In genomic region chr8:48901668-48902406, GRCm38 (mm10) we compare ENCODE assay signal across 20 mouse cellular contexts. TPM values are rescaled to one million over a fixed set of nuclear protein-coding genes. Genes with fewer than 3 reads are reported as not detected.
A peak's percentile ranks its signal among the peaks of the same experiment; 100 is the strongest.
DNase-seq lines count a peak whose midpoint lies in the region; ATAC-seq and TF ChIP-seq lines count a peak whose summit lies in the region.
"Had no signal": no experiment of that assay in that cellular context is flagged by ENCODE, and none has a peak within 500 bp of the region (broad histone marks: within the 10 kb centered on the region; RNA-seq: fewer than 3 reads in every experiment).

No protein-coding gene starts in this region.

- no peak overlapping the region for H3K4me2 ChIP-seq in lung, embryonic 14.5 days
- H3K4me2 ChIP-seq in lung, postnatal 0 days (replicated peaks; ENCODE audit: low read depth, low read length): no peak overlapping the region
- H3K4me2 ChIP-seq in intestine, postnatal 0 days (replicated peaks; ENCODE audit: low read depth): no peak overlapping the region
- H3K4me2 ChIP-seq in stomach, embryonic 16.5 days (ENCODE audit: low read depth, low read length): no peak overlapping the region
- H3K4me2 ChIP-seq in forebrain, embryonic 16.5 days (ENCODE audit: low read length): no peak overlapping the region
- H3K4me2 ChIP-seq: embryonic facial prominence, embryonic 13.5 days; forebrain, embryonic 12.5 days; heart, embryonic 11.5 days; heart, embryonic 15.5 days had no signal

- no peaks in the 10 kb centered on the region for H3K36me3 ChIP-seq in lung, embryonic 14.5 days (ENCODE audit: insufficient read depth)
- no peaks in the 10 kb centered on the region for H3K36me3 ChIP-seq in lung, postnatal 0 days (ENCODE audit: insufficient read depth, low read length)
- no peaks in the 10 kb centered on the region for H3K36me3 ChIP-seq in intestine, postnatal 0 days (ENCODE audit: control insufficient read depth, insufficient read depth)
- no peaks in the 10 kb centered on the region for H3K36me3 ChIP-seq in stomach, embryonic 16.5 days (ENCODE audit: control insufficient read depth, insufficient read depth, low read length)
- no peaks in the 10 kb centered on the region for H3K36me3 ChIP-seq in forebrain, embryonic 16.5 days (ENCODE audit: control insufficient read depth, insufficient read depth)
- H3K36me3 ChIP-seq: embryonic facial prominence, embryonic 13.5 days; forebrain, embryonic 12.5 days; heart, embryonic 15.5 days; hindbrain, embryonic 10.5 days had no signal

- H3K4me3 ChIP-seq in lung, embryonic 14.5 days (ENCODE audit: low read depth, low read length): no peak overlapping the region
- H3K4me3 ChIP-seq in lung, postnatal 0 days (ENCODE audit: low read depth, low read length): no peak overlapping the region
- no peak overlapping the region for H3K4me3 ChIP-seq in intestine, postnatal 0 days (ENCODE audit: low read depth, low read length)
- H3K4me3 ChIP-seq in stomach, embryonic 16.5 days (replicated peaks; ENCODE audit: low read length): no peak overlapping the region
- H3K4me3 ChIP-seq in forebrain, embryonic 16.5 days (replicated peaks; ENCODE audit: low read length): no peak overlapping the region
- H3K4me3 ChIP-seq: embryonic facial prominence, embryonic 13.5 days; forebrain, embryonic 12.5 days; heart, adult 2 months; heart, embryonic 15.5 days; hindbrain, embryonic 10.5 days had no signal

- no peak for TF ChIP-seq EP300 in lung, postnatal 0 days (IDR thresholded peaks at IDR 0.05)

- no peaks in the 10 kb centered on the region for H3K27me3 ChIP-seq in lung, embryonic 14.5 days (ENCODE audit: insufficient read depth, low read length)
- no peaks in the 10 kb centered on the region for H3K27me3 ChIP-seq in lung, postnatal 0 days (replicated peaks; ENCODE audit: insufficient read depth, low read length)
- H3K27me3 ChIP-seq in intestine, postnatal 0 days (replicated peaks; ENCODE audit: control insufficient read depth, insufficient read depth, low read length): no peaks in the 10 kb centered on the region
- H3K27me3 ChIP-seq in stomach, embryonic 16.5 days (ENCODE audit: control insufficient read depth, insufficient read depth, low read length): no peaks in the 10 kb centered on the region
- H3K27me3 ChIP-seq in forebrain, embryonic 16.5 days (replicated peaks; ENCODE audit: control insufficient read depth, insufficient read depth, low read length): no peaks in the 10 kb centered on the region
- H3K27me3 ChIP-seq: embryonic facial prominence, embryonic 13.5 days; forebrain, embryonic 12.5 days; heart, embryonic 15.5 days had no signal

- DNase-seq in lung, embryonic 14.5 days: peak; percentile 8
- no peak for DNase-seq in lung, postnatal 0 days (ENCODE audit: low spot score)
- no peak for DNase-seq in spleen, postnatal 4 days (ENCODE audit: low spot score in 2 of 2)
- DNase-seq in ovary, adult 18-20 months (ENCODE audit: low spot score): no peak
- DNase-seq: adrenal gland, postnatal 14 days; cerebellum, adult 11-12 months; cerebellum, adult 9-11 months; cerebellum, postnatal 36 days; forebrain, postnatal 0 days; gastrocnemius, postnatal 14 days; heart, adult 2 months; heart, postnatal 14 days had no signal

- H3K27ac ChIP-seq in lung, embryonic 14.5 days (ENCODE audit: low read depth): no peak overlapping the region
- H3K27ac ChIP-seq in lung, postnatal 0 days (ENCODE audit: low read length): no peak overlapping the region
- H3K27ac ChIP-seq in intestine, postnatal 0 days (ENCODE audit: low read depth, low read length): peak overlapping the region; percentile 69
- no peak overlapping the region; the same call in 1 of the 2 replicates for H3K27ac ChIP-seq in stomach, embryonic 16.5 days (ENCODE audit: low read length)
- H3K27ac ChIP-seq in forebrain, embryonic 16.5 days (ENCODE audit: low read length): no peak overlapping the region
- H3K27ac ChIP-seq: embryonic facial prominence, embryonic 13.5 days; forebrain, embryonic 12.5 days; heart, adult 2 months; heart, embryonic 15.5 days; hindbrain, embryonic 10.5 days had no signal

- no peaks in the 10 kb centered on the region for H3K4me1 ChIP-seq in lung, embryonic 14.5 days (ENCODE audit: insufficient read depth)
- H3K4me1 ChIP-seq in lung, postnatal 0 days (ENCODE audit: insufficient read depth, low read depth, low read length): no peaks in the 10 kb centered on the region
- peaks cover 8% of the 10 kb centered on the region; the same call in 1 of the 2 replicates for H3K4me1 ChIP-seq in intestine, postnatal 0 days (replicated peaks; ENCODE audit: control insufficient read depth, insufficient read depth, low read length)
- no peaks in the 10 kb centered on the region for H3K4me1 ChIP-seq in stomach, embryonic 16.5 days (ENCODE audit: control insufficient read depth, insufficient read depth, low read length)
- H3K4me1 ChIP-seq in forebrain, embryonic 16.5 days (replicated peaks; ENCODE audit: control insufficient read depth, insufficient read depth, low read length): no peaks in the 10 kb centered on the region
- H3K4me1 ChIP-seq: embryonic facial prominence, embryonic 13.5 days; heart, embryonic 15.5 days; hindbrain, embryonic 10.5 days had no signal

- no peak for TF ChIP-seq CTCF in lung, embryonic 14.5 days (IDR thresholded peaks at IDR 0.05; ENCODE audit: low read depth)
- TF ChIP-seq CTCF in lung, postnatal 0 days (IDR thresholded peaks at IDR 0.05): no peak
- no peak for TF ChIP-seq CTCF in intestine, postnatal 0 days (IDR thresholded peaks at IDR 0.05; ENCODE audit: low read depth)

- H3K9me3 ChIP-seq in lung, embryonic 14.5 days (ENCODE audit: low read depth, low read length): no peaks in the 10 kb centered on the region
- no peaks in the 10 kb centered on the region for H3K9me3 ChIP-seq in lung, postnatal 0 days (ENCODE audit: low read length)
- H3K9me3 ChIP-seq in intestine, postnatal 0 days (ENCODE audit: control insufficient read depth): no peaks in the 10 kb centered on the region
- H3K9me3 ChIP-seq in stomach, embryonic 16.5 days (replicated peaks; ENCODE audit: control insufficient read depth, low read length): no peaks in the 10 kb centered on the region
- H3K9me3 ChIP-seq in forebrain, embryonic 16.5 days (ENCODE audit: control insufficient read depth, low read length): no peaks in the 10 kb centered on the region
- H3K9me3 ChIP-seq: embryonic facial prominence, embryonic 13.5 days; forebrain, embryonic 12.5 days; heart, embryonic 15.5 days; hindbrain, embryonic 10.5 days had no signal

- 66% methylated on average over 6 of the region's 6 CpGs for WGBS in lung, embryonic 14.5 days
- 65% methylated on average over 6 of the region's 6 CpGs for WGBS in lung, postnatal 0 days
- WGBS in intestine, postnatal 0 days: 44% methylated on average over 6 of the region's 6 CpGs
- WGBS in stomach, embryonic 16.5 days: 74% methylated on average over 6 of the region's 6 CpGs
- 92% methylated on average over 6 of the region's 6 CpGs for WGBS in forebrain, embryonic 16.5 days

- peak; percentile 84 for ATAC-seq in lung, embryonic 14.5 days (ENCODE audit: insufficient read depth)
- ATAC-seq in lung, postnatal 0 days: no peak
- ATAC-seq in intestine, postnatal 0 days: peak; percentile 97
- ATAC-seq in stomach, embryonic 16.5 days (ENCODE audit: insufficient read depth, low FRiP score): peak; percentile 79
- ATAC-seq in forebrain, embryonic 16.5 days: no peak
- ATAC-seq: forebrain, postnatal 0 days had no signal

- H3K9ac ChIP-seq in lung, embryonic 14.5 days: no peak overlapping the region
- no peak overlapping the region for H3K9ac ChIP-seq in lung, postnatal 0 days (replicated peaks; ENCODE audit: low read depth)
- no peak overlapping the region for H3K9ac ChIP-seq in intestine, postnatal 0 days (ENCODE audit: low read depth, low read length)
- H3K9ac ChIP-seq in stomach, embryonic 16.5 days (ENCODE audit: low read length): no peak overlapping the region
- H3K9ac ChIP-seq in forebrain, embryonic 16.5 days (replicated peaks; ENCODE audit: low read depth, low read length): no peak overlapping the region
- H3K9ac ChIP-seq: embryonic facial prominence, embryonic 13.5 days; forebrain, embryonic 12.5 days; forebrain, postnatal 0 days; heart, embryonic 15.5 days had no signal

RNA-seq across cellular contexts. Expression of gene Tenm3, which starts 58.1 kb away (rescaled TPM):
- 7.8 and 9.8 TPM in 2 replicates for polyA plus RNA-seq in lung, embryonic 14.5 days (2014; fragmentation: Nextera tagmentation; extraction: Ambion mirVana)
- 0.78 and 1.0 TPM in 2 replicates for polyA plus RNA-seq in lung, postnatal 0 days (2015; fragmentation: Nextera tagmentation; extraction: Ambion mirVana)
- 4.6 and 5.3 TPM in 2 replicates for polyA plus RNA-seq in intestine, postnatal 0 days (2015; fragmentation: Nextera tagmentation; extraction: Ambion mirVana)
- 12.5 and 13.0 TPM in 2 replicates for polyA plus RNA-seq in stomach, embryonic 16.5 days (2015; fragmentation: Nextera tagmentation; extraction: Ambion mirVana)
- polyA plus RNA-seq in forebrain, embryonic 16.5 days (2015; fragmentation: Nextera tagmentation; extraction: Ambion mirVana): 23.8 and 24.8 TPM in 2 replicates

Comparison
In these comparisons a context has a peak if more than half of its experiments do, and no peak if none do; other contexts are left out.
1. ATAC-seq: peak in lung, embryonic 14.5 days (single experiment), intestine, postnatal 0 days (single experiment) and stomach, embryonic 16.5 days (single experiment); none in lung, postnatal 0 days (single experiment) and forebrain, embryonic 16.5 days (single experiment).